Mouse (Mus musculus) erythroblast, embryonic 14.5 days (primary cell): ENCODE results near the gene Parvb. TPM values are rescaled to one million over a fixed set of nuclear protein-coding genes. Genes with fewer than 3 reads are reported as not detected.

ENCODE experiments used
- H3K27me3 ChIP-seq: 2 replicates; pipeline ENCODE4 v1.6.1; 2012; ENCODE audit warnings: inconsistent platforms; ENCODE audit not compliant: control insufficient read depth
- H3K36me3 ChIP-seq: 2 replicates; pipeline ENCODE4 v1.6.1; 2012; ENCODE audit warnings: mild to moderate bottlenecking, inconsistent platforms; ENCODE audit not compliant: control insufficient read depth
- H3K4me1 ChIP-seq: 2 replicates; pipeline ENCODE4 v1.6.1; 2012; ENCODE audit warnings: inconsistent platforms; ENCODE audit not compliant: control insufficient read depth
- H3K4me3 ChIP-seq: replicated peaks from 2 replicates; pipeline ENCODE3; 2012; ENCODE audit warnings: moderate library complexity, mild to moderate bottlenecking, inconsistent platforms
- H3K9me3 ChIP-seq: 2 replicates; pipeline ENCODE4 v1.6.1; 2012; ENCODE audit warnings: low read length, inconsistent platforms, mixed read lengths; ENCODE audit not compliant: control insufficient read depth
- GATA1 ChIP-seq: IDR thresholded peaks from 2 replicates; pipeline ENCODE4 v1.6.1; 2012; ENCODE audit warnings: low read length, inconsistent platforms, mixed read lengths
- TAL1 ChIP-seq: IDR thresholded peaks from 3 replicates; pipeline ENCODE4 v1.6.1; 2012; ENCODE audit warnings: low read length, inconsistent platforms, mixed read lengths
- polyA plus RNA-seq: library from polyadenylated mRNA; stranded (reverse); fragments of >175 nt; gene quantifications from 2 replicates; pipeline ENCODE4 v1.2.3, GENCODE M21; 2012

Gene Parvb
- polyA plus RNA-seq, 1 experiment, result 6.3 TPM

GRCm38 (mm10) chr15:84263573-84263972, 31.7 kb downstream of the Parvb start:
- no peak overlapping the region for H3K4me3 ChIP-seq
- peaks cover 28% of the 10 kb centered on the region for H3K36me3 ChIP-seq
- H3K9me3 ChIP-seq, result no peaks in the 10 kb centered on the region
- TF ChIP-seq TAL1 (no peak), GATA1 (no peak)
- peaks cover 19% of the 10 kb centered on the region for H3K4me1 ChIP-seq
- no peaks in the 10 kb centered on the region for H3K27me3 ChIP-seq

GRCm38 (mm10) chr15:84265141-84265540, 33.3 kb downstream of the Parvb start:
- Histone ChIP-seq H3K9me3 (no peaks in the 10 kb centered on the region), H3K27me3 (no peaks in the 10 kb centered on the region), H3K4me1 (peaks cover 4% of the 10 kb centered on the region), H3K4me3 (no peak overlapping the region), H3K36me3 (peaks cover 28% of the 10 kb centered on the region)
- TF ChIP-seq TAL1 (no peak), GATA1 (no peak)

GRCm38 (mm10) chr15:84266290-84266689, 34.4 kb downstream of the Parvb start:
- Histone ChIP-seq H3K9me3 (no peaks in the 10 kb centered on the region), H3K4me3 (no peak overlapping the region), H3K36me3 (peaks cover 27% of the 10 kb centered on the region), H3K27me3 (no peaks in the 10 kb centered on the region), H3K4me1 (peaks cover 4% of the 10 kb centered on the region; the same call in 1 of the 2 replicates)
- TF ChIP-seq TAL1 (no peak), GATA1 (no peak)

DNA sequence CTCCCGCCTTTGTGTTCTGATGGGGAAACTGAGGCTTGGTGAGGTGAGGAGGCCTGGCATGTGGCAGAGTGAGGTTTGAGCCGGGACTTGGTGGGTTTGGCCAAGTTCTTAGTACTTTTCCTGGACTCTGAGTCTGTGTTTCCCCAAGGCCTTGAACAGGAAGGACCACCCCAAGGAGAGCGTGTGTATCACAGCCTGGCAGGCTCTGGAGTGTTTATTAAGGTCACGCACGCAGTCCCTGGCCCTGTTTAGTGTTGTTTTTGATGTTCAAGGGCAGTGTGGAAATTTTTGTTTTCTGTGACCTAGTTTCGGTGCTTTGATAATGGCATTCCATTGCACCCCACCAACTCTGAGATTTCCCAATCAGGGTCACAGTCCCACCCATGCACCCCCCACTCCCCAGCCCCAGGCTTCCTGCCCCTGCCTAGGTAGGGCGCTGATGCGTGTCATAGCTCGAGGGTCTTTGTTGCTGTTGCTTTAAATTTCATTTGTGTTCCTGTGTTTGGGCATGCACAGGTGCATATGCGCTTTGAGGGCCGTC, 35.9 kb downstream of the Parvb start:
- H3K9me3 ChIP-seq, result no peaks in the 10 kb centered on the region
- peaks cover 3% of the 10 kb centered on the region; the same call in 1 of the 2 replicates for H3K4me1 ChIP-seq
- peaks cover 33% of the 10 kb centered on the region for H3K36me3 ChIP-seq
- no peak overlapping the region for H3K4me3 ChIP-seq
- TF ChIP-seq GATA1, result no peak
- no peak for TF ChIP-seq TAL1
- H3K27me3 ChIP-seq, result no peaks in the 10 kb centered on the region

- H3K27me3 ChIP-seq, result no peaks in the 10 kb centered on the region
- no peak overlapping the region for H3K4me3 ChIP-seq
- peaks cover 45% of the 10 kb centered on the region for H3K36me3 ChIP-seq
- H3K4me1 ChIP-seq, result no peaks in the 10 kb centered on the region
- no peaks in the 10 kb centered on the region; the same call in 1 of the 2 replicates for H3K9me3 ChIP-seq
- no peak for TF ChIP-seq TAL1
- no peak for TF ChIP-seq GATA1
Measured at GRCm38 (mm10) chr15:84269107-84269633, 37.3 kb downstream of the Parvb start.

- Histone ChIP-seq H3K4me3 (no peak overlapping the region), H3K27me3 (no peaks in the 10 kb centered on the region), H3K9me3 (no peaks in the 10 kb centered on the region; the same call in 1 of the 2 replicates), H3K4me1 (no peaks in the 10 kb centered on the region), H3K36me3 (peaks cover 47% of the 10 kb centered on the region)
- no peak for TF ChIP-seq TAL1
- no peak for TF ChIP-seq GATA1
Measured at GRCm38 (mm10) chr15:84270032-84270431, 38.2 kb downstream of the Parvb start.

DNA sequence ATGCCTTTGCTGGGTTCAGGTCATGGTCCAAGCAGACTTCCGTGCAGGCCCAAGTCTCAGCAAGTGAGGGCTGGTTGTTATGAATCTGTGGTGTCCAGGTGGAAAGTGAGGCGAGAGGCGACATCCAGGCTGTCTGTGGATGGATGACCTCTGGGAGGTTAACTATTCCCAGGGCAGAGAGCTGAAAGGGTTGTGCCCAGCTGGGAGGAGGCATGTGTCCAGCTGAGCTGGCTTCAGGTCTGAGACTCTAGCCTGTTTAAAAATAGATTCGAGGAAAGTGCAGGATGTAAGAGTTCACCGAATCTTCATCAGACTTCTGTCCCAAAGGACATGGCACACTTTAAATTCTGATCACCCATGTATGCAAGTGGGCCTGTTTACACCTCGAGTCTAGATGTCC, 38.6 kb downstream of the Parvb start:
- TF ChIP-seq TAL1, result no peak
- no peak for TF ChIP-seq GATA1
- Histone ChIP-seq H3K36me3 (peaks cover 44% of the 10 kb centered on the region), H3K4me3 (no peak overlapping the region), H3K4me1 (no peaks in the 10 kb centered on the region), H3K9me3 (no peaks in the 10 kb centered on the region; the same call in 1 of the 2 replicates), H3K27me3 (no peaks in the 10 kb centered on the region)

- H3K27me3 ChIP-seq, result no peaks in the 10 kb centered on the region
- H3K4me1 ChIP-seq, result no peaks in the 10 kb centered on the region
- H3K36me3 ChIP-seq, result peaks cover 79% of the 10 kb centered on the region
- TF ChIP-seq TAL1 (no peak), GATA1 (no peak)
- no peaks in the 10 kb centered on the region; the same call in 1 of the 2 replicates for H3K9me3 ChIP-seq
- H3K4me3 ChIP-seq, result no peak overlapping the region
Measured at GRCm38 (mm10) chr15:84276066-84276465, 44.2 kb downstream of the Parvb start.

DNA sequence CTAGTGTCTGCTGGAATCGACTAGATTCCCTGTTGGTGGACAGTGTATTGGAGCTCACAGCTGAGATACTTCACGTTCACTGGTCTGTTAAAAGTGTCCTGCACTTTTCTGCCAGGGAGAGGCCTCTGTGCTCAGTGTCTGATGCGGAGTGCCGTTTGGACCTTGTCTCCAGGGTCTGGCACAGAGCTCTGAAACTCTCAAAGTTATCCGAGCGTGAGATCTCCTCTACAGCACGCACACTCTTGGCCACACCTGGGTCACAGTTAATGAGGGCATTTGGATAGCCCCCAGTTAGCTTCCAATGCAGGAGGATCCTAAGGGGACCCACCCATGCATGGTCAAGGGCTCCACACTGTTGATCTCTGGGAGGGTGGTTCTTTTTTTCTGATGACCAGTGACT, 46.2 kb downstream of the Parvb start:
- no peaks in the 10 kb centered on the region; the same call in 1 of the 2 replicates for H3K9me3 ChIP-seq
- peaks cover 71% of the 10 kb centered on the region for H3K36me3 ChIP-seq
- H3K4me3 ChIP-seq, result no peak overlapping the region
- no peaks in the 10 kb centered on the region for H3K4me1 ChIP-seq
- H3K27me3 ChIP-seq, result no peaks in the 10 kb centered on the region
- TF ChIP-seq TAL1, result no peak
- no peak for TF ChIP-seq GATA1
